Mouse (Mus musculus) kidney, adult 2 months (tissue): ENCODE results near the gene Vamp9. TPM values are rescaled to one million over a fixed set of nuclear protein-coding genes. Genes with fewer than 3 reads are reported as not detected.

Experiments used
- DNase-seq: peaks from one replicate; pipeline ENCODE4 v3.0.0; 2021
- H3K27ac ChIP-seq: fragments of 200-500 bp; 2 replicates; pipeline ENCODE4 v1.5.1; 2012; ENCODE audit warnings: low read depth, low read length, control low read depth, inconsistent platforms; ENCODE audit not compliant: insufficient read depth
- H3K27me3 ChIP-seq: fragments of 200-500 bp; replicated peaks from 2 replicates; pipeline ENCODE4 v1.6.1; 2012; ENCODE audit warnings: mild to moderate bottlenecking, moderate library complexity, low read length, inconsistent platforms; ENCODE audit not compliant: control insufficient read depth, insufficient read depth
- H3K36me3 ChIP-seq: fragments of 200-500 bp; 2 replicates; pipeline ENCODE4 v1.6.1; 2012; ENCODE audit warnings: mild to moderate bottlenecking, moderate library complexity, low read length, inconsistent platforms; ENCODE audit not compliant: control insufficient read depth, insufficient read depth
- H3K4me1 ChIP-seq: fragments of 200-500 bp; 2 replicates; pipeline ENCODE4 v1.6.1; 2011; ENCODE audit warnings: low read length; ENCODE audit not compliant: control insufficient read depth, insufficient read depth
- H3K4me3 ChIP-seq: fragments of 200-500 bp; 2 replicates; pipeline ENCODE4 v1.5.1; 2011; ENCODE audit warnings: mild to moderate bottlenecking, low read depth, low read length, control low read depth; ENCODE audit not compliant: insufficient read depth
- CTCF ChIP-seq: fragments of 200-500 bp; conservative IDR thresholded peaks from 2 replicates; pipeline ENCODE4 v1.5.1; 2011; ENCODE audit warnings: low read depth, mild to moderate bottlenecking, control low read depth, low read length, moderate library complexity, mixed read lengths; ENCODE audit not compliant: insufficient read depth, insufficient read length
- POLR2A ChIP-seq: fragments of 200-500 bp; IDR thresholded peaks from one replicate; pipeline ENCODE4 v1.6.1; 2011; ENCODE audit warnings: low read depth, low read length, control low read depth
- WGBS: fragments of 180-500 bp; shearing (Covaris S2); methylation state at CpG from one replicate; pipeline ENCODE4 v1.1.7; 2018; 5-methylcytosine and 5-hydroxymethylcytosine counted together
- polyA plus RNA-seq: library from polyadenylated mRNA; depleted of rRNA; stranded (reverse); fragments of >200 nt; gene quantifications from 2 replicates; pipeline ENCODE4 v1.2.3, GENCODE M21; 2012

Gene Vamp9
- polyA plus RNA-seq, 1 experiment, result 0.22 TPM

GRCm38 (mm10) chr5:99868286-99868685, 37.8 kb upstream of the Vamp9 start:
- 88% methylated on average over 17 of the region's 17 CpGs for WGBS
- no peaks in the 10 kb centered on the region for H3K4me1 ChIP-seq
- TF ChIP-seq POLR2A (no peak), CTCF (no peak)
- no peak for DNase-seq
- H3K36me3 ChIP-seq, result no peaks in the 10 kb centered on the region
- no peak overlapping the region for H3K4me3 ChIP-seq
- H3K27me3 ChIP-seq, result 0 out of 2 replicates have a peak, but pooled peaks cover 1% of the 10 kb centered on the region
- H3K27ac ChIP-seq, result no peak overlapping the region

- TF ChIP-seq CTCF (no peak), POLR2A (no peak)
- no peaks in the 10 kb centered on the region for H3K4me1 ChIP-seq
- no peak overlapping the region for H3K27ac ChIP-seq
- no peaks in the 10 kb centered on the region for H3K36me3 ChIP-seq
- no peak for DNase-seq
- 63% methylated on average over 9 of the region's 9 CpGs for WGBS
- H3K27me3 ChIP-seq, result 0 out of 2 replicates have a peak, but pooled peaks cover 1% of the 10 kb centered on the region
- no peak overlapping the region for H3K4me3 ChIP-seq
Observed at GRCm38 (mm10) chr5:99868923-99869322, 37.1 kb upstream of the Vamp9 start.

GRCm38 (mm10) chr5:99877565-99877964, 28.5 kb upstream of the Vamp9 start:
- TF ChIP-seq CTCF (no peak), POLR2A (no peak)
- WGBS, result 71% methylated on average over 9 of the region's 9 CpGs
- no peaks in the 10 kb centered on the region for H3K4me1 ChIP-seq
- no peak overlapping the region for H3K4me3 ChIP-seq
- no peaks in the 10 kb centered on the region for H3K36me3 ChIP-seq
- no peak overlapping the region for H3K27ac ChIP-seq
- H3K27me3 ChIP-seq, result no peaks in the 10 kb centered on the region
- DNase-seq, result peak; percentile 9

- Histone ChIP-seq H3K27me3 (no peaks in the 10 kb centered on the region), H3K4me3 (no peak overlapping the region), H3K4me1 (no peaks in the 10 kb centered on the region), H3K36me3 (no peaks in the 10 kb centered on the region), H3K27ac (no peak overlapping the region)
- DNase-seq, result no peak
- no peak for TF ChIP-seq POLR2A
- no peak for TF ChIP-seq CTCF
- WGBS, result 68% methylated on average over 3 of the region's 3 CpGs
Observed at GRCm38 (mm10) chr5:99882441-99882840, 23.6 kb upstream of the Vamp9 start.

GRCm38 (mm10) chr5:99884035-99884434, 22.0 kb upstream of the Vamp9 start:
- 98% methylated on average over 4 of the region's 4 CpGs for WGBS
- DNase-seq, result no peak
- H3K4me1 ChIP-seq, result no peaks in the 10 kb centered on the region
- no peak for TF ChIP-seq POLR2A
- TF ChIP-seq CTCF, result no peak
- H3K27ac ChIP-seq, result no peak overlapping the region
- no peak overlapping the region for H3K4me3 ChIP-seq
- H3K27me3 ChIP-seq, result no peaks in the 10 kb centered on the region
- H3K36me3 ChIP-seq, result no peaks in the 10 kb centered on the region

GRCm38 (mm10) chr5:99887133-99887532, 18.9 kb upstream of the Vamp9 start:
- no peak for DNase-seq
- 51% methylated on average over 1 of the region's 1 CpGs for WGBS
- no peak overlapping the region for H3K4me3 ChIP-seq
- H3K27ac ChIP-seq, result no peak overlapping the region
- no peaks in the 10 kb centered on the region for H3K36me3 ChIP-seq
- TF ChIP-seq CTCF (no peak), POLR2A (no peak)
- H3K27me3 ChIP-seq, result no peaks in the 10 kb centered on the region
- H3K4me1 ChIP-seq, result no peaks in the 10 kb centered on the region

GRCm38 (mm10) chr5:99891516-99892441, 14.3 kb upstream of the Vamp9 start:
- H3K27me3 ChIP-seq, result no peaks in the 10 kb centered on the region
- no peaks in the 10 kb centered on the region for H3K4me1 ChIP-seq
- H3K36me3 ChIP-seq, result no peaks in the 10 kb centered on the region
- no peak overlapping the region for H3K4me3 ChIP-seq
- 63% methylated on average over 12 of the region's 12 CpGs for WGBS
- TF ChIP-seq POLR2A, result no peak
- peak; percentile 59; the same call in 1 of the 2 replicates for TF ChIP-seq CTCF
- no peak overlapping the region for H3K27ac ChIP-seq
- peak; percentile 50 for DNase-seq
